Mouse (Mus musculus): ENCODE data around the gene Epha4. TPM values are rescaled to one million over a fixed set of nuclear protein-coding genes. Genes with fewer than 3 reads are reported as not detected.

Epha4 gene
- 32.9 and 39.4 TPM in 2 replicates for polyA plus RNA-seq (2016; fragmentation: Nextera tagmentation; extraction: Ambion mirVana)

GRCm38 (mm10) chr1:77514963-77515650 is at the start of gene Epha4:
Gene Epha4 (minus strand): TSS chr1:77515088.
- H3K4me2 ChIP-seq (replicated peaks): peak within 1 kb of the TSS; percentile 91
- peak within 1 kb of the TSS; percentile 81 for H3K9ac ChIP-seq (replicated peaks)
- H3K36me3 ChIP-seq: no peaks in the 10 kb centered on the region
- peaks cover 17% of the 10 kb centered on the region for H3K27me3 ChIP-seq
- under 1% methylated on average over 40 of the region's 40 CpGs for WGBS
- H3K4me3 ChIP-seq: peak within 1 kb of the TSS; percentile 58
- peak within 1 kb of the TSS; percentile 89 for H3K27ac ChIP-seq (replicated peaks)
- peaks cover 35% of the 10 kb centered on the region for H3K4me1 ChIP-seq
- peak; percentile 90 for ATAC-seq (ENCODE audit: low FRiP score, low read depth)
- no peaks in the 10 kb centered on the region for H3K9me3 ChIP-seq

- H3K9ac ChIP-seq (replicated peaks): no peak overlapping the region
- H3K36me3 ChIP-seq: no peaks in the 10 kb centered on the region
- no peaks in the 10 kb centered on the region for H3K9me3 ChIP-seq
- peaks cover 18% of the 10 kb centered on the region for H3K4me1 ChIP-seq
- H3K27me3 ChIP-seq: no peaks in the 10 kb centered on the region
- peak; percentile 59; the same call in 1 of the 2 replicates for ATAC-seq (ENCODE audit: low FRiP score, low read depth)
- peak overlapping the region; percentile 30; the same call in 1 of the 2 replicates for H3K27ac ChIP-seq (replicated peaks)
- H3K4me3 ChIP-seq: no peak overlapping the region
- no peak overlapping the region for H3K4me2 ChIP-seq (replicated peaks)
- WGBS: 51% methylated on average over 3 of the region's 3 CpGs
Observed at GRCm38 (mm10) chr1:77556199-77556598, 41.3 kb upstream of the Epha4 start.

- Histone ChIP-seq H3K36me3 (no peaks in the 10 kb centered on the region), H3K27ac (replicated peaks) (no peak overlapping the region), H3K27me3 (no peaks in the 10 kb centered on the region), H3K4me2 (replicated peaks) (no peak overlapping the region), H3K9me3 (no peaks in the 10 kb centered on the region), H3K9ac (replicated peaks) (no peak overlapping the region), H3K4me1 (peaks cover 24% of the 10 kb centered on the region), H3K4me3 (no peak overlapping the region)
- 76% methylated on average over 7 of the region's 7 CpGs for WGBS
- 0 out of 2 replicates have a peak, but pooled peaks have one; percentile 24 for ATAC-seq (ENCODE audit: low FRiP score, low read depth)
Observed at GRCm38 (mm10) chr1:77551927-77552326, 37.0 kb upstream of the Epha4 start.

- WGBS: 12% methylated on average over 6 of the region's 6 CpGs
- H3K9ac ChIP-seq (replicated peaks): no peak overlapping the region
- peak overlapping the region; percentile 54 for H3K27ac ChIP-seq (replicated peaks)
- no peaks in the 10 kb centered on the region for H3K36me3 ChIP-seq
- peak; percentile 92 for ATAC-seq (ENCODE audit: low FRiP score, low read depth)
- no peak overlapping the region for H3K4me3 ChIP-seq
- peaks cover 39% of the 10 kb centered on the region for H3K4me1 ChIP-seq
- no peaks in the 10 kb centered on the region for H3K9me3 ChIP-seq
- no peaks in the 10 kb centered on the region for H3K27me3 ChIP-seq
- H3K4me2 ChIP-seq (replicated peaks): peak overlapping the region; percentile 13; the same call in 1 of the 2 replicates
Observed at GRCm38 (mm10) chr1:77545722-77546121, 30.8 kb upstream of the Epha4 start.

- H3K36me3 ChIP-seq: no peaks in the 10 kb centered on the region
- 89% methylated on average over 1 of the region's 1 CpGs for WGBS
- H3K27me3 ChIP-seq: no peaks in the 10 kb centered on the region
- H3K9ac ChIP-seq (replicated peaks): no peak overlapping the region
- no peak for ATAC-seq (ENCODE audit: low FRiP score, low read depth)
- no peak overlapping the region for H3K4me3 ChIP-seq
- no peak overlapping the region for H3K4me2 ChIP-seq (replicated peaks)
- peak overlapping the region; percentile 20; the same call in 1 of the 2 replicates for H3K27ac ChIP-seq (replicated peaks)
- no peaks in the 10 kb centered on the region for H3K9me3 ChIP-seq
- H3K4me1 ChIP-seq: peaks cover 40% of the 10 kb centered on the region
Observed at GRCm38 (mm10) chr1:77545035-77545434, 30.1 kb upstream of the Epha4 start.

- H3K4me1 ChIP-seq: peaks cover 47% of the 10 kb centered on the region
- ATAC-seq (ENCODE audit: low FRiP score, low read depth): peak; percentile 51; the same call in 1 of the 2 replicates
- no peak overlapping the region for H3K4me3 ChIP-seq
- H3K36me3 ChIP-seq: no peaks in the 10 kb centered on the region
- H3K9ac ChIP-seq (replicated peaks): no peak overlapping the region
- H3K27ac ChIP-seq (replicated peaks): no peak overlapping the region
- 36% methylated on average over 3 of the region's 3 CpGs for WGBS
- no peaks in the 10 kb centered on the region for H3K9me3 ChIP-seq
- no peaks in the 10 kb centered on the region for H3K27me3 ChIP-seq
- H3K4me2 ChIP-seq (replicated peaks): no peak overlapping the region
Observed at GRCm38 (mm10) chr1:77544279-77544678, 29.4 kb upstream of the Epha4 start.

- H3K4me2 ChIP-seq (replicated peaks): no peak overlapping the region
- no peak overlapping the region for H3K9ac ChIP-seq (replicated peaks)
- no peak overlapping the region for H3K4me3 ChIP-seq
- ATAC-seq (ENCODE audit: low FRiP score, low read depth): peak; percentile 47; the same call in 1 of the 2 replicates
- no peaks in the 10 kb centered on the region for H3K36me3 ChIP-seq
- H3K4me1 ChIP-seq: peaks cover 23% of the 10 kb centered on the region
- H3K9me3 ChIP-seq: no peaks in the 10 kb centered on the region
- 71% methylated on average over 12 of the region's 12 CpGs for WGBS
- no peaks in the 10 kb centered on the region for H3K27me3 ChIP-seq
- H3K27ac ChIP-seq (replicated peaks): no peak overlapping the region
Observed at GRCm38 (mm10) chr1:77539945-77540344, 25.1 kb upstream of the Epha4 start.

GRCm38 (mm10) chr1:77538559-77538958 is 23.7 kb upstream of the Epha4 start:
- no peaks in the 10 kb centered on the region for H3K9me3 ChIP-seq
- no peak overlapping the region for H3K4me2 ChIP-seq (replicated peaks)
- no peak overlapping the region for H3K27ac ChIP-seq (replicated peaks)
- H3K9ac ChIP-seq (replicated peaks): no peak overlapping the region
- no peaks in the 10 kb centered on the region for H3K36me3 ChIP-seq
- H3K4me3 ChIP-seq: no peak overlapping the region
- WGBS: 63% methylated on average over 2 of the region's 2 CpGs
- H3K27me3 ChIP-seq: no peaks in the 10 kb centered on the region
- H3K4me1 ChIP-seq: peaks cover 12% of the 10 kb centered on the region
- ATAC-seq (ENCODE audit: low FRiP score, low read depth): no peak

GRCm38 (mm10) chr1:77535905-77536304 is 21.0 kb upstream of the Epha4 start:
- Histone ChIP-seq H3K36me3 (no peaks in the 10 kb centered on the region), H3K9me3 (no peaks in the 10 kb centered on the region), H3K4me2 (replicated peaks) (no peak overlapping the region), H3K27ac (replicated peaks) (no peak overlapping the region), H3K4me1 (peaks cover 17% of the 10 kb centered on the region), H3K9ac (replicated peaks) (no peak overlapping the region), H3K4me3 (no peak overlapping the region), H3K27me3 (no peaks in the 10 kb centered on the region)
- no peak for ATAC-seq (ENCODE audit: low FRiP score, low read depth)
- 82% methylated on average over 5 of the region's 5 CpGs for WGBS

GRCm38 (mm10) chr1:77532576-77533183 is 17.8 kb upstream of the Epha4 start:
- Histone ChIP-seq H3K9ac (replicated peaks) (no peak overlapping the region), H3K27me3 (no peaks in the 10 kb centered on the region), H3K36me3 (no peaks in the 10 kb centered on the region), H3K4me2 (replicated peaks) (no peak overlapping the region), H3K4me1 (peaks cover 11% of the 10 kb centered on the region), H3K4me3 (no peak overlapping the region), H3K9me3 (no peaks in the 10 kb centered on the region), H3K27ac (replicated peaks) (no peak overlapping the region)
- WGBS: 39% methylated on average over 6 of the region's 6 CpGs
- ATAC-seq (ENCODE audit: low FRiP score, low read depth): 0 out of 2 replicates have a peak, but pooled peaks have one; percentile 2

GRCm38 (mm10) chr1:77531934-77532575 is 17.2 kb upstream of the Epha4 start:
- WGBS: 47% methylated on average over 5 of the region's 5 CpGs
- Histone ChIP-seq H3K9me3 (no peaks in the 10 kb centered on the region), H3K4me3 (no peak overlapping the region), H3K27ac (replicated peaks) (no peak overlapping the region), H3K9ac (replicated peaks) (no peak overlapping the region), H3K36me3 (no peaks in the 10 kb centered on the region), H3K4me2 (replicated peaks) (no peak overlapping the region), H3K4me1 (peaks cover 12% of the 10 kb centered on the region), H3K27me3 (no peaks in the 10 kb centered on the region)
- peak; percentile 75; the same call in 1 of the 2 replicates for ATAC-seq (ENCODE audit: low FRiP score, low read depth)

GRCm38 (mm10) chr1:77525082-77525481 is 10.2 kb upstream of the Epha4 start:
- Histone ChIP-seq H3K4me3 (no peak overlapping the region), H3K4me1 (peaks cover 30% of the 10 kb centered on the region), H3K9me3 (no peaks in the 10 kb centered on the region), H3K36me3 (no peaks in the 10 kb centered on the region), H3K27ac (replicated peaks) (no peak overlapping the region), H3K4me2 (replicated peaks) (no peak overlapping the region), H3K27me3 (peaks cover 10% of the 10 kb centered on the region), H3K9ac (replicated peaks) (no peak overlapping the region)
- no peak for ATAC-seq (ENCODE audit: low FRiP score, low read depth)
- 91% methylated on average over 8 of the region's 8 CpGs for WGBS
